10 mouse cellular contexts compared by ENCODE assay signal in genomic region chr7:132262696-132263095, GRCm38 (mm10). TPM values are rescaled to one million over a fixed set of nuclear protein-coding genes. Genes with fewer than 3 reads are reported as not detected.
DNase-seq lines count a peak whose midpoint lies in the region; ATAC-seq and TF ChIP-seq lines count a peak whose summit lies in the region.
"Had no signal": no experiment of that assay in that cellular context is flagged by ENCODE, and none has a peak within 500 bp of the region (broad histone marks: within the 10 kb centered on the region; RNA-seq: fewer than 3 reads in every experiment).

No protein-coding gene starts in this region.

- H3K4me3 ChIP-seq in hindbrain, embryonic 13.5 days = no peak overlapping the region
- no peak overlapping the region for H3K4me3 ChIP-seq in gastrocnemius, adult 2 months

- H3K27ac ChIP-seq in hindbrain, embryonic 13.5 days = peak overlapping the region; percentile 80
- H3K27ac ChIP-seq in gastrocnemius, adult 2 months = no peak overlapping the region

- H3K9ac ChIP-seq in hindbrain, embryonic 13.5 days = no peak overlapping the region

- H3K9me3 ChIP-seq in hindbrain, embryonic 13.5 days = no peaks in the 10 kb centered on the region

- DNase-seq in spleen, adult 12 weeks (ENCODE audit: low spot score) = peak; percentile 5
- DNase-seq in spleen, postnatal 36 days (ENCODE audit: low spot score in 2 of 2) = no peak
- peak; percentile 64 for DNase-seq in mesoderm, embryonic 11.5 days (ENCODE audit: low read depth, low spot score)
- DNase-seq in ovary, adult 18-20 months (ENCODE audit: low spot score) = no peak
- no peak for DNase-seq in gastrocnemius, adult 2 months
- DNase-seq: cerebellum, adult 18-20 months had no signal

- 10% methylated on average over 6 of the region's 6 CpGs for WGBS in hindbrain, embryonic 13.5 days

- peaks cover 20% of the 10 kb centered on the region for H3K36me3 ChIP-seq in hindbrain, embryonic 13.5 days
- H3K36me3 ChIP-seq: G1E had no signal

- no peak for TF ChIP-seq CTCF in gastrocnemius, adult 2 months (IDR thresholded peaks at IDR 0.05)

- ATAC-seq in hindbrain, embryonic 13.5 days (ENCODE audit: low FRiP score) = peak; percentile 66; the same call in 1 of the 2 replicates
- no peak for ATAC-seq in megakaryocyte, adult 5-6 weeks (ENCODE audit: poor library complexity, severe bottlenecking)

- no peaks in the 10 kb centered on the region for H3K27me3 ChIP-seq in hindbrain, embryonic 13.5 days

- intact Hi-C loops in gastrocnemius, adult 2 months (cut with DNase I) = no loop called here

- H3K4me2 ChIP-seq in hindbrain, embryonic 13.5 days = no peak overlapping the region
- H3K4me2 ChIP-seq: heart, embryonic 11.5 days had no signal

- H3K4me1 ChIP-seq in hindbrain, embryonic 13.5 days (replicated peaks) = peaks cover 75% of the 10 kb centered on the region

RNA-seq across cellular contexts. Expression of gene Chst15, which starts 54.3 kb away (rescaled TPM):
- polyA plus RNA-seq in hindbrain, embryonic 13.5 days (2015; fragmentation: Nextera tagmentation; extraction: Ambion mirVana) = 22.2 and 24.4 TPM in 2 replicates
- total RNA-seq in megakaryocyte, adult 5-6 weeks (2015) = 14.0 and 14.6 TPM in 2 replicates
- total RNA-seq in megakaryocyte, adult 5-6 weeks (2017) = 12.9 and 17.1 TPM in 2 replicates
- total RNA-seq in gastrocnemius, adult 2 months (2021) = 1 to 10 TPM; 2.6 to 3.0 TPM
- polyA plus RNA-seq: G1E had no signal

Comparison
In these comparisons a context has a peak if more than half of its experiments do, and no peak if none do; other contexts are left out.
1. DNase-seq: peak in spleen, adult 12 weeks (single experiment) and mesoderm, embryonic 11.5 days (single experiment); none in spleen, postnatal 36 days (0 of 2), ovary, adult 18-20 months (single experiment) and gastrocnemius, adult 2 months (single experiment).